Mouse (Mus musculus): ENCODE measurements around the gene Mgst1. TPM values are rescaled to one million over a fixed set of nuclear protein-coding genes. Genes with fewer than 3 reads are reported as not detected.

Mgst1 gene
- 185 and 192 TPM in 2 replicates for polyA plus RNA-seq (2014; fragmentation: Nextera tagmentation; extraction: Ambion mirVana)

GRCm38 (mm10) chr6:138139930-138140329, at the start of gene Mgst1:
Gene Mgst1 (plus strand): TSS chr6:138140316.
- H3K27me3 ChIP-seq (replicated peaks; ENCODE audit: control insufficient read depth, insufficient read depth, low read length): no peaks in the 10 kb centered on the region
- peak within 1 kb of the TSS; percentile 45 for H3K4me3 ChIP-seq (ENCODE audit: low read depth, low read length)
- peaks cover 15% of the 10 kb centered on the region for H3K4me1 ChIP-seq (ENCODE audit: control insufficient read depth, insufficient read depth, low read length)
- H3K36me3 ChIP-seq (ENCODE audit: control insufficient read depth, insufficient read depth, low read length): no peaks in the 10 kb centered on the region
- WGBS: 2% methylated on average over 5 of the region's 5 CpGs
- H3K27ac ChIP-seq (replicated peaks; ENCODE audit: low read depth, low read length): peak within 1 kb of the TSS; percentile 63
- H3K9ac ChIP-seq (ENCODE audit: low read depth, low read length): peak within 1 kb of the TSS; percentile 56
- H3K4me2 ChIP-seq (ENCODE audit: low read depth, low read length): peak within 1 kb of the TSS; percentile 69
- ATAC-seq (ENCODE audit: low read depth) (peak; percentile 45), DNase-seq (ENCODE audit: low spot score) (peak; percentile 55)
- H3K9me3 ChIP-seq (ENCODE audit: control insufficient read depth, low read length): no peaks in the 10 kb centered on the region

GRCm38 (mm10) chr6:138092432-138092831, 47.7 kb upstream of the Mgst1 start:
- no peaks in the 10 kb centered on the region for H3K4me1 ChIP-seq (ENCODE audit: control insufficient read depth, insufficient read depth, low read length)
- WGBS: 82% methylated on average over 7 of the region's 7 CpGs
- H3K27ac ChIP-seq (replicated peaks; ENCODE audit: low read depth, low read length): no peak overlapping the region
- ATAC-seq (ENCODE audit: low read depth) (no peak), DNase-seq (ENCODE audit: low spot score) (no peak)
- no peaks in the 10 kb centered on the region for H3K9me3 ChIP-seq (ENCODE audit: control insufficient read depth, low read length)
- H3K4me2 ChIP-seq (ENCODE audit: low read depth, low read length): no peak overlapping the region
- no peak overlapping the region for H3K9ac ChIP-seq (ENCODE audit: low read depth, low read length)
- no peaks in the 10 kb centered on the region for H3K27me3 ChIP-seq (replicated peaks; ENCODE audit: control insufficient read depth, insufficient read depth, low read length)
- H3K36me3 ChIP-seq (ENCODE audit: control insufficient read depth, insufficient read depth, low read length): no peaks in the 10 kb centered on the region
- no peak overlapping the region for H3K4me3 ChIP-seq (ENCODE audit: low read depth, low read length)

GRCm38 (mm10) chr6:138095060-138095459, 45.1 kb upstream of the Mgst1 start:
- no peaks in the 10 kb centered on the region for H3K27me3 ChIP-seq (replicated peaks; ENCODE audit: control insufficient read depth, insufficient read depth, low read length)
- H3K4me3 ChIP-seq (ENCODE audit: low read depth, low read length): no peak overlapping the region
- H3K4me1 ChIP-seq (ENCODE audit: control insufficient read depth, insufficient read depth, low read length): no peaks in the 10 kb centered on the region
- no peak overlapping the region for H3K4me2 ChIP-seq (ENCODE audit: low read depth, low read length)
- H3K27ac ChIP-seq (replicated peaks; ENCODE audit: low read depth, low read length): no peak overlapping the region
- H3K36me3 ChIP-seq (ENCODE audit: control insufficient read depth, insufficient read depth, low read length): no peaks in the 10 kb centered on the region
- 78% methylated on average over 3 of the region's 3 CpGs for WGBS
- DNase-seq (ENCODE audit: low spot score) (no peak), ATAC-seq (ENCODE audit: low read depth) (no peak)
- H3K9me3 ChIP-seq (ENCODE audit: control insufficient read depth, low read length): no peaks in the 10 kb centered on the region
- H3K9ac ChIP-seq (ENCODE audit: low read depth, low read length): no peak overlapping the region

GRCm38 (mm10) chr6:138099646-138100045, 40.5 kb upstream of the Mgst1 start:
- no peak for DNase-seq (ENCODE audit: low spot score)
- ATAC-seq (ENCODE audit: low read depth): no peak
- H3K27ac ChIP-seq (replicated peaks; ENCODE audit: low read depth, low read length): no peak overlapping the region
- H3K4me1 ChIP-seq (ENCODE audit: control insufficient read depth, insufficient read depth, low read length): no peaks in the 10 kb centered on the region
- no peak overlapping the region for H3K4me2 ChIP-seq (ENCODE audit: low read depth, low read length)
- H3K4me3 ChIP-seq (ENCODE audit: low read depth, low read length): no peak overlapping the region
- no peaks in the 10 kb centered on the region for H3K27me3 ChIP-seq (replicated peaks; ENCODE audit: control insufficient read depth, insufficient read depth, low read length)
- H3K9me3 ChIP-seq (ENCODE audit: control insufficient read depth, low read length): no peaks in the 10 kb centered on the region
- H3K36me3 ChIP-seq (ENCODE audit: control insufficient read depth, insufficient read depth, low read length): no peaks in the 10 kb centered on the region
- no peak overlapping the region for H3K9ac ChIP-seq (ENCODE audit: low read depth, low read length)
- 73% methylated on average over 3 of the region's 3 CpGs for WGBS

- Histone ChIP-seq H3K27me3 (replicated peaks; ENCODE audit: control insufficient read depth, insufficient read depth, low read length) (no peaks in the 10 kb centered on the region), H3K36me3 (ENCODE audit: control insufficient read depth, insufficient read depth, low read length) (no peaks in the 10 kb centered on the region), H3K9ac (ENCODE audit: low read depth, low read length) (no peak overlapping the region), H3K9me3 (ENCODE audit: control insufficient read depth, low read length) (no peaks in the 10 kb centered on the region), H3K4me3 (ENCODE audit: low read depth, low read length) (no peak overlapping the region), H3K4me2 (ENCODE audit: low read depth, low read length) (no peak overlapping the region), H3K4me1 (ENCODE audit: control insufficient read depth, insufficient read depth, low read length) (no peaks in the 10 kb centered on the region), H3K27ac (replicated peaks; ENCODE audit: low read depth, low read length) (no peak overlapping the region)
- no peak for DNase-seq (ENCODE audit: low spot score)
- no peak for ATAC-seq (ENCODE audit: low read depth)
- 92% methylated on average over 4 of the region's 4 CpGs for WGBS
These were observed 38.3 kb upstream of the Mgst1 start for GRCm38 (mm10) chr6:138101843-138102242.

GRCm38 (mm10) chr6:138102940-138103339, 37.2 kb upstream of the Mgst1 start:
- no peak overlapping the region for H3K4me3 ChIP-seq (ENCODE audit: low read depth, low read length)
- ATAC-seq (ENCODE audit: low read depth): no peak
- no peak overlapping the region for H3K4me2 ChIP-seq (ENCODE audit: low read depth, low read length)
- no peaks in the 10 kb centered on the region for H3K9me3 ChIP-seq (ENCODE audit: control insufficient read depth, low read length)
- no peaks in the 10 kb centered on the region for H3K4me1 ChIP-seq (ENCODE audit: control insufficient read depth, insufficient read depth, low read length)
- H3K36me3 ChIP-seq (ENCODE audit: control insufficient read depth, insufficient read depth, low read length): no peaks in the 10 kb centered on the region
- WGBS: 77% methylated on average over 7 of the region's 7 CpGs
- DNase-seq (ENCODE audit: low spot score): no peak
- no peak overlapping the region for H3K9ac ChIP-seq (ENCODE audit: low read depth, low read length)
- H3K27ac ChIP-seq (replicated peaks; ENCODE audit: low read depth, low read length): no peak overlapping the region
- no peaks in the 10 kb centered on the region for H3K27me3 ChIP-seq (replicated peaks; ENCODE audit: control insufficient read depth, insufficient read depth, low read length)

GRCm38 (mm10) chr6:138104559-138104958, 35.6 kb upstream of the Mgst1 start:
- Histone ChIP-seq H3K36me3 (ENCODE audit: control insufficient read depth, insufficient read depth, low read length) (no peaks in the 10 kb centered on the region), H3K9me3 (ENCODE audit: control insufficient read depth, low read length) (no peaks in the 10 kb centered on the region), H3K27ac (replicated peaks; ENCODE audit: low read depth, low read length) (no peak overlapping the region), H3K4me2 (ENCODE audit: low read depth, low read length) (no peak overlapping the region), H3K9ac (ENCODE audit: low read depth, low read length) (no peak overlapping the region), H3K4me1 (ENCODE audit: control insufficient read depth, insufficient read depth, low read length) (no peaks in the 10 kb centered on the region), H3K4me3 (ENCODE audit: low read depth, low read length) (no peak overlapping the region), H3K27me3 (replicated peaks; ENCODE audit: control insufficient read depth, insufficient read depth, low read length) (no peaks in the 10 kb centered on the region)
- DNase-seq (ENCODE audit: low spot score): no peak
- ATAC-seq (ENCODE audit: low read depth): no peak

GRCm38 (mm10) chr6:138117496-138117895, 22.6 kb upstream of the Mgst1 start:
- Histone ChIP-seq H3K9me3 (ENCODE audit: control insufficient read depth, low read length) (no peaks in the 10 kb centered on the region), H3K4me1 (ENCODE audit: control insufficient read depth, insufficient read depth, low read length) (no peaks in the 10 kb centered on the region), H3K4me3 (ENCODE audit: low read depth, low read length) (no peak overlapping the region), H3K27ac (replicated peaks; ENCODE audit: low read depth, low read length) (no peak overlapping the region), H3K36me3 (ENCODE audit: control insufficient read depth, insufficient read depth, low read length) (no peaks in the 10 kb centered on the region), H3K9ac (ENCODE audit: low read depth, low read length) (no peak overlapping the region), H3K4me2 (ENCODE audit: low read depth, low read length) (no peak overlapping the region), H3K27me3 (replicated peaks; ENCODE audit: control insufficient read depth, insufficient read depth, low read length) (no peaks in the 10 kb centered on the region)
- ATAC-seq (ENCODE audit: low read depth) (no peak), DNase-seq (ENCODE audit: low spot score) (no peak)
- WGBS: 85% methylated on average over 3 of the region's 3 CpGs

- Histone ChIP-seq H3K4me2 (ENCODE audit: low read depth, low read length) (no peak overlapping the region), H3K4me1 (ENCODE audit: control insufficient read depth, insufficient read depth, low read length) (no peaks in the 10 kb centered on the region), H3K27ac (replicated peaks; ENCODE audit: low read depth, low read length) (no peak overlapping the region), H3K36me3 (ENCODE audit: control insufficient read depth, insufficient read depth, low read length) (no peaks in the 10 kb centered on the region), H3K9me3 (ENCODE audit: control insufficient read depth, low read length) (no peaks in the 10 kb centered on the region), H3K9ac (ENCODE audit: low read depth, low read length) (no peak overlapping the region), H3K4me3 (ENCODE audit: low read depth, low read length) (no peak overlapping the region), H3K27me3 (replicated peaks; ENCODE audit: control insufficient read depth, insufficient read depth, low read length) (no peaks in the 10 kb centered on the region)
- DNase-seq (ENCODE audit: low spot score) (peak; percentile 56), ATAC-seq (ENCODE audit: low read depth) (no peak)
- WGBS: 67% methylated on average over 10 of the region's 10 CpGs
These were observed 11.5 kb upstream of the Mgst1 start for GRCm38 (mm10) chr6:138128392-138129335.
